Mouse (Mus musculus): ENCODE data around the gene Fam214a. TPM values are rescaled to one million over a fixed set of nuclear protein-coding genes. Genes with fewer than 3 reads are reported as not detected.

Gene Fam214a
- polyA plus RNA-seq, 1 experiment from 2014 or later: 35.9 TPM

GRCm38 (mm10) chr9:74960630-74961029 lies 7.9 kb downstream of the Fam214a start:
- H3K27me3 ChIP-seq (ENCODE audit: control insufficient read depth, insufficient read depth, low read length): no peaks in the 10 kb centered on the region
- peak; percentile 36 for DNase-seq
- peak overlapping the region; percentile 41; the same call in 1 of the 2 replicates for H3K4me2 ChIP-seq (ENCODE audit: low read length)
- ATAC-seq (ENCODE audit: low FRiP score, low TSS enrichment): peak; percentile 25; the same call in 1 of the 2 replicates
- H3K4me3 ChIP-seq (replicated peaks; ENCODE audit: low read depth, low read length): no peak overlapping the region
- peaks cover 10% of the 10 kb centered on the region for H3K4me1 ChIP-seq (ENCODE audit: control insufficient read depth, insufficient read depth, low read length)
- H3K9ac ChIP-seq (replicated peaks; ENCODE audit: low read length): no peak overlapping the region; the same call in 1 of the 2 replicates
- WGBS: 15% methylated on average over 6 of the region's 6 CpGs
- peaks cover 18% of the 10 kb centered on the region for H3K36me3 ChIP-seq (ENCODE audit: control insufficient read depth, insufficient read depth, low read length)
- H3K27ac ChIP-seq (replicated peaks; ENCODE audit: low read depth, low read length): peak overlapping the region; percentile 81
- no peaks in the 10 kb centered on the region for H3K9me3 ChIP-seq (ENCODE audit: control insufficient read depth, low read length)

- Histone ChIP-seq H3K4me3 (replicated peaks; ENCODE audit: low read depth, low read length) (no peak overlapping the region), H3K4me2 (ENCODE audit: low read length) (peak overlapping the region; percentile 41), H3K4me1 (ENCODE audit: control insufficient read depth, insufficient read depth, low read length) (peaks cover 10% of the 10 kb centered on the region), H3K27ac (replicated peaks; ENCODE audit: low read depth, low read length) (peak overlapping the region; percentile 81), H3K27me3 (ENCODE audit: control insufficient read depth, insufficient read depth, low read length) (no peaks in the 10 kb centered on the region), H3K9me3 (ENCODE audit: control insufficient read depth, low read length) (no peaks in the 10 kb centered on the region), H3K36me3 (ENCODE audit: control insufficient read depth, insufficient read depth, low read length) (peaks cover 13% of the 10 kb centered on the region), H3K9ac (replicated peaks; ENCODE audit: low read length) (peak overlapping the region; percentile 34; the same call in 1 of the 2 replicates)
- peak; percentile 68 for DNase-seq
- peak; percentile 78; the same call in 1 of the 2 replicates for ATAC-seq (ENCODE audit: low FRiP score, low TSS enrichment)
- WGBS: 2% methylated on average over 14 of the region's 14 CpGs
Measured at GRCm38 (mm10) chr9:74961073-74961575, 8.4 kb downstream of the Fam214a start.

GRCm38 (mm10) chr9:74963953-74964352 lies 11.3 kb downstream of the Fam214a start:
- no peak overlapping the region for H3K9ac ChIP-seq (replicated peaks; ENCODE audit: low read length)
- no peak overlapping the region for H3K4me2 ChIP-seq (ENCODE audit: low read length)
- H3K27ac ChIP-seq (replicated peaks; ENCODE audit: low read depth, low read length): no peak overlapping the region
- DNase-seq: no peak
- H3K4me1 ChIP-seq (ENCODE audit: control insufficient read depth, insufficient read depth, low read length): peaks cover 10% of the 10 kb centered on the region
- no peaks in the 10 kb centered on the region for H3K27me3 ChIP-seq (ENCODE audit: control insufficient read depth, insufficient read depth, low read length)
- peaks cover 5% of the 10 kb centered on the region; the same call in 1 of the 2 replicates for H3K36me3 ChIP-seq (ENCODE audit: control insufficient read depth, insufficient read depth, low read length)
- H3K9me3 ChIP-seq (ENCODE audit: control insufficient read depth, low read length): no peaks in the 10 kb centered on the region
- no peak overlapping the region for H3K4me3 ChIP-seq (replicated peaks; ENCODE audit: low read depth, low read length)
- no peak for ATAC-seq (ENCODE audit: low FRiP score, low TSS enrichment)
- 80% methylated on average over 2 of the region's 2 CpGs for whole genome bisulfite sequencing

- peaks cover 10% of the 10 kb centered on the region for H3K4me1 ChIP-seq (ENCODE audit: control insufficient read depth, insufficient read depth, low read length)
- 91% methylated on average over 10 of the region's 10 CpGs for WGBS
- H3K9ac ChIP-seq (replicated peaks; ENCODE audit: low read length): no peak overlapping the region
- no peaks in the 10 kb centered on the region for H3K36me3 ChIP-seq (ENCODE audit: control insufficient read depth, insufficient read depth, low read length)
- no peaks in the 10 kb centered on the region for H3K27me3 ChIP-seq (ENCODE audit: control insufficient read depth, insufficient read depth, low read length)
- no peak overlapping the region for H3K4me3 ChIP-seq (replicated peaks; ENCODE audit: low read depth, low read length)
- ATAC-seq (ENCODE audit: low FRiP score, low TSS enrichment): no peak
- no peak overlapping the region for H3K4me2 ChIP-seq (ENCODE audit: low read length)
- no peak overlapping the region for H3K27ac ChIP-seq (replicated peaks; ENCODE audit: low read depth, low read length)
- no peak for DNase-seq
- no peaks in the 10 kb centered on the region for H3K9me3 ChIP-seq (ENCODE audit: control insufficient read depth, low read length)
Measured at GRCm38 (mm10) chr9:74964866-74965384, 12.2 kb downstream of the Fam214a start.

GRCm38 (mm10) chr9:74966200-74966599 lies 13.5 kb downstream of the Fam214a start:
- Histone ChIP-seq H3K4me1 (ENCODE audit: control insufficient read depth, insufficient read depth, low read length) (peaks cover 3% of the 10 kb centered on the region), H3K27me3 (ENCODE audit: control insufficient read depth, insufficient read depth, low read length) (no peaks in the 10 kb centered on the region), H3K9ac (replicated peaks; ENCODE audit: low read length) (no peak overlapping the region), H3K4me2 (ENCODE audit: low read length) (no peak overlapping the region), H3K9me3 (ENCODE audit: control insufficient read depth, low read length) (no peaks in the 10 kb centered on the region), H3K36me3 (ENCODE audit: control insufficient read depth, insufficient read depth, low read length) (no peaks in the 10 kb centered on the region), H3K4me3 (replicated peaks; ENCODE audit: low read depth, low read length) (no peak overlapping the region), H3K27ac (replicated peaks; ENCODE audit: low read depth, low read length) (no peak overlapping the region)
- ATAC-seq (ENCODE audit: low FRiP score, low TSS enrichment): no peak
- 85% methylated on average over 4 of the region's 4 CpGs for WGBS
- no peak for DNase-seq

- Histone ChIP-seq H3K27me3 (ENCODE audit: control insufficient read depth, insufficient read depth, low read length) (no peaks in the 10 kb centered on the region), H3K4me1 (ENCODE audit: control insufficient read depth, insufficient read depth, low read length) (no peaks in the 10 kb centered on the region), H3K9me3 (ENCODE audit: control insufficient read depth, low read length) (no peaks in the 10 kb centered on the region), H3K27ac (replicated peaks; ENCODE audit: low read depth, low read length) (no peak overlapping the region), H3K9ac (replicated peaks; ENCODE audit: low read length) (no peak overlapping the region), H3K4me2 (ENCODE audit: low read length) (no peak overlapping the region), H3K4me3 (replicated peaks; ENCODE audit: low read depth, low read length) (no peak overlapping the region), H3K36me3 (ENCODE audit: control insufficient read depth, insufficient read depth, low read length) (no peaks in the 10 kb centered on the region)
- ATAC-seq (ENCODE audit: low FRiP score, low TSS enrichment) (no peak), DNase-seq (no peak)
- WGBS: 88% methylated on average over 8 of the region's 8 CpGs
Measured at GRCm38 (mm10) chr9:74968647-74969428, 16.2 kb downstream of the Fam214a start.

- Histone ChIP-seq H3K27me3 (ENCODE audit: control insufficient read depth, insufficient read depth, low read length) (no peaks in the 10 kb centered on the region), H3K27ac (replicated peaks; ENCODE audit: low read depth, low read length) (no peak overlapping the region), H3K4me3 (replicated peaks; ENCODE audit: low read depth, low read length) (no peak overlapping the region), H3K9ac (replicated peaks; ENCODE audit: low read length) (no peak overlapping the region), H3K4me2 (ENCODE audit: low read length) (no peak overlapping the region), H3K4me1 (ENCODE audit: control insufficient read depth, insufficient read depth, low read length) (peaks cover 14% of the 10 kb centered on the region), H3K9me3 (ENCODE audit: control insufficient read depth, low read length) (no peaks in the 10 kb centered on the region), H3K36me3 (ENCODE audit: control insufficient read depth, insufficient read depth, low read length) (no peaks in the 10 kb centered on the region)
- 97% methylated on average over 1 of the region's 1 CpGs for WGBS
- ATAC-seq (ENCODE audit: low FRiP score, low TSS enrichment) (no peak), DNase-seq (no peak)
Measured at GRCm38 (mm10) chr9:74970591-74970990, 17.9 kb downstream of the Fam214a start.

- H3K4me1 ChIP-seq (ENCODE audit: control insufficient read depth, insufficient read depth, low read length): peaks cover 15% of the 10 kb centered on the region
- 92% methylated on average over 12 of the region's 12 CpGs for WGBS
- H3K9ac ChIP-seq (replicated peaks; ENCODE audit: low read length): no peak overlapping the region
- no peak overlapping the region for H3K27ac ChIP-seq (replicated peaks; ENCODE audit: low read depth, low read length)
- no peak for DNase-seq
- no peaks in the 10 kb centered on the region for H3K9me3 ChIP-seq (ENCODE audit: control insufficient read depth, low read length)
- no peak for ATAC-seq (ENCODE audit: low FRiP score, low TSS enrichment)
- no peak overlapping the region for H3K4me3 ChIP-seq (replicated peaks; ENCODE audit: low read depth, low read length)
- H3K4me2 ChIP-seq (ENCODE audit: low read length): no peak overlapping the region
- H3K36me3 ChIP-seq (ENCODE audit: control insufficient read depth, insufficient read depth, low read length): no peaks in the 10 kb centered on the region
- no peaks in the 10 kb centered on the region for H3K27me3 ChIP-seq (ENCODE audit: control insufficient read depth, insufficient read depth, low read length)
Measured at GRCm38 (mm10) chr9:74971191-74971976, 18.7 kb downstream of the Fam214a start.
